Mouse (Mus musculus) MEL (cell line): ENCODE results near the gene Tlx2. TPM values are rescaled to one million over a fixed set of nuclear protein-coding genes. Genes with fewer than 3 reads are reported as not detected.

ENCODE experiments used
- DNase-seq: peaks from one replicate; pipeline ENCODE4 v3.0.0; 2011; ENCODE audit warnings: low read depth, low spot score
- H3K27ac ChIP-seq: 2 replicates; pipeline ENCODE4 v1.5.1; 2012; ENCODE audit warnings: low read depth, mild to moderate bottlenecking, control low read depth, low read length, moderate library complexity; ENCODE audit not compliant: control insufficient read depth
- H3K27me3 ChIP-seq, 2 experiments: fragments of 150-350 bp in 1 of 2; sonication (generic) in 1 of 2; 2 replicates each; pipeline ENCODE4 v1.6.1; 2012; ENCODE audit warnings: low read length in 2 of 2, mild to moderate bottlenecking in 2 of 2, improper control_type of control experiment in 1 of 2, moderate library complexity in 1 of 2; ENCODE audit not compliant: insufficient read depth in 2 of 2, control insufficient read depth in 1 of 2
- H3K36me3 ChIP-seq, 2 experiments: 2 replicates each; pipeline ENCODE4 v1.6.1; 2012 to 2014; ENCODE audit warnings: low read length in 2 of 2, improper control_type of control experiment in 1 of 2, inconsistent platforms in 1 of 2, mild to moderate bottlenecking in 1 of 2; ENCODE audit not compliant: insufficient read depth in 2 of 2, control insufficient read depth in 1 of 2
- H3K4me1 ChIP-seq, 2 experiments: fragments of 150-350 bp in 1 of 2; sonication (generic) in 1 of 2; 2 replicates each; pipeline ENCODE4 v1.6.1; 2012; ENCODE audit warnings: low read length in 2 of 2, improper control_type of control experiment in 1 of 2, mild to moderate bottlenecking in 1 of 2; ENCODE audit not compliant: insufficient read depth in 2 of 2, control insufficient read depth in 1 of 2
- H3K4me3 ChIP-seq, 2 experiments: fragments of 150-350 bp in 1 of 2; sonication (generic) in 1 of 2; 2 replicates each; pipeline ENCODE4 v1.5.1; 2012; ENCODE audit warnings: low read depth in 2 of 2, low read length in 2 of 2, mild to moderate bottlenecking in 2 of 2, moderate library complexity in 2 of 2, control low read depth in 1 of 2, improper control_type of control experiment in 1 of 2; ENCODE audit not compliant: control insufficient read depth in 1 of 2, insufficient read depth in 1 of 2
- H3K79me2 ChIP-seq: 2 replicates; pipeline ENCODE4 v1.6.1; 2012; ENCODE audit warnings: mild to moderate bottlenecking, low read length, moderate library complexity; ENCODE audit not compliant: control insufficient read depth, poor library complexity, insufficient read depth
- H3K9ac ChIP-seq: 2 replicates; pipeline ENCODE4 v1.6.1; 2012; ENCODE audit warnings: low read depth, mild to moderate bottlenecking, control low read depth, low read length, moderate library complexity; ENCODE audit not compliant: control insufficient read depth, poor library complexity, severe bottlenecking
- H3K9me3 ChIP-seq: fragments of 150-350 bp; sonication (generic); replicated peaks from 2 replicates; pipeline ENCODE4 v1.6.1; 2012; ENCODE audit warnings: mild to moderate bottlenecking, low read length, improper control_type of control experiment, moderate library complexity; ENCODE audit not compliant: insufficient read depth
- CHD1 ChIP-seq: IDR thresholded peaks from 2 replicates; pipeline ENCODE4 v1.6.1; 2012; ENCODE audit warnings: low read depth, mild to moderate bottlenecking, inconsistent platforms, low read length, improper control_type of control experiment
- CHD2 ChIP-seq: IDR thresholded peaks from 2 replicates; pipeline ENCODE4 v1.6.1; 2011; ENCODE audit warnings: low read length, improper control_type of control experiment
- CTCF ChIP-seq, 3 experiments: IDR thresholded peaks in 2 of 3; conservative IDR thresholded peaks in 1 of 3; 2 replicates each; pipeline ENCODE4 v1.5.1; 2011 to 2012; ENCODE audit warnings: low read length in 3 of 3, low read depth in 2 of 3, mild to moderate bottlenecking in 2 of 3, improper control_type of control experiment in 1 of 3, inconsistent platforms in 1 of 3, mixed read lengths in 1 of 3, moderate library complexity in 1 of 3; ENCODE audit not compliant: control insufficient read depth in 1 of 3, insufficient read depth in 1 of 3, poor library complexity in 1 of 3, severe bottlenecking in 1 of 3
- E2F4 ChIP-seq: IDR thresholded peaks from 2 replicates; pipeline ENCODE4 v1.6.1; 2011; ENCODE audit warnings: low read depth, low read length, improper control_type of control experiment, borderline replicate concordance
- ELF1 ChIP-seq: IDR thresholded peaks from 2 replicates; pipeline ENCODE4 v1.6.1; 2014; ENCODE audit warnings: low read depth, mild to moderate bottlenecking, inconsistent platforms, low read length, improper control_type of control experiment, moderate library complexity
- EP300 ChIP-seq, 2 experiments: IDR thresholded peaks; 2 replicates each; pipeline ENCODE4 v1.6.1; 2011; ENCODE audit warnings: improper control_type of control experiment in 2 of 2, low read length in 2 of 2, low read depth in 1 of 2, mild to moderate bottlenecking in 1 of 2
- ETS1 ChIP-seq: IDR thresholded peaks from 2 replicates; pipeline ENCODE4 v1.6.1; 2012; ENCODE audit warnings: low read depth, mild to moderate bottlenecking, inconsistent platforms, low read length, improper control_type of control experiment, moderate library complexity
- GABPA ChIP-seq: IDR thresholded peaks from 2 replicates; pipeline ENCODE4 v1.6.1; 2012; ENCODE audit warnings: low read depth, mild to moderate bottlenecking, inconsistent platforms, low read length, improper control_type of control experiment, moderate library complexity
- GATA1 ChIP-seq: IDR thresholded peaks from 2 replicates; pipeline ENCODE4 v1.6.1; 2011; ENCODE audit warnings: low read depth, low read length, improper control_type of control experiment
- HCFC1 ChIP-seq: IDR thresholded peaks from 2 replicates; pipeline ENCODE4 v1.6.1; 2012; ENCODE audit warnings: low read depth, mild to moderate bottlenecking, inconsistent platforms, low read length, improper control_type of control experiment, moderate library complexity
- JUND ChIP-seq: IDR thresholded peaks from 2 replicates; pipeline ENCODE4 v1.6.1; 2011; ENCODE audit warnings: low read depth, mild to moderate bottlenecking, improper control_type of control experiment, low read length
- KAT2A ChIP-seq: conservative IDR thresholded peaks from 2 replicates; pipeline ENCODE4 v1.6.1; 2012; ENCODE audit warnings: low read depth, low read length, improper control_type of control experiment, inconsistent platforms
- MAFK ChIP-seq: IDR thresholded peaks from 2 replicates; pipeline ENCODE4 v1.6.1; 2011; ENCODE audit warnings: low read depth, mild to moderate bottlenecking, low read length, improper control_type of control experiment, borderline replicate concordance
- MAX ChIP-seq: IDR thresholded peaks from 2 replicates; pipeline ENCODE4 v1.6.1; 2011; ENCODE audit warnings: low read length, improper control_type of control experiment
- MAZ ChIP-seq: IDR thresholded peaks from 2 replicates; pipeline ENCODE4 v1.6.1; 2012; ENCODE audit warnings: low read depth, mild to moderate bottlenecking, inconsistent platforms, low read length, improper control_type of control experiment
- MEF2A ChIP-seq: IDR thresholded peaks from 2 replicates; pipeline ENCODE4 v1.6.1; 2014; ENCODE audit warnings: low read depth, mild to moderate bottlenecking, inconsistent platforms, low read length, improper control_type of control experiment; ENCODE audit not compliant: poor library complexity, insufficient replicate concordance, severe bottlenecking; ENCODE audit errors: extremely low read depth
- MXI1 ChIP-seq: IDR thresholded peaks from 2 replicates; pipeline ENCODE4 v1.6.1; 2011; ENCODE audit warnings: mild to moderate bottlenecking, low read depth, low read length, improper control_type of control experiment
- MYB ChIP-seq: IDR thresholded peaks from 2 replicates; pipeline ENCODE4 v1.6.1; 2011; ENCODE audit warnings: mild to moderate bottlenecking, low read depth, low read length, improper control_type of control experiment
- MYC ChIP-seq: IDR thresholded peaks from 2 replicates; pipeline ENCODE4 v1.6.1; 2011; ENCODE audit warnings: low read depth, mild to moderate bottlenecking, low read length, improper control_type of control experiment, moderate library complexity
- NELFE ChIP-seq: IDR thresholded peaks from 2 replicates; pipeline ENCODE4 v1.6.1; 2011; ENCODE audit warnings: low read depth, low read length, improper control_type of control experiment
- NRF1 ChIP-seq: IDR thresholded peaks from 2 replicates; pipeline ENCODE4 v1.6.1; 2014; ENCODE audit warnings: low read depth, mild to moderate bottlenecking, inconsistent platforms, low read length, improper control_type of control experiment, moderate library complexity; ENCODE audit not compliant: poor library complexity, insufficient read depth, severe bottlenecking
- POLR2A ChIP-seq, 2 experiments: IDR thresholded peaks; 2 replicates each; pipeline ENCODE4 v1.6.1; 2011 to 2012; ENCODE audit warnings: low read length in 2 of 2, mild to moderate bottlenecking in 2 of 2, control low read depth in 1 of 2, improper control_type of control experiment in 1 of 2, low read depth in 1 of 2, moderate library complexity in 1 of 2; ENCODE audit not compliant: control insufficient read depth in 1 of 2, insufficient read depth in 1 of 2, poor library complexity in 1 of 2
- POLR2AphosphoS5 ChIP-seq: IDR thresholded peaks from 2 replicates; pipeline ENCODE4 v1.6.1; 2012; ENCODE audit warnings: low read depth, borderline replicate concordance, mild to moderate bottlenecking, inconsistent platforms, low read length, moderate library complexity, mixed read lengths
- RAD21 ChIP-seq: IDR thresholded peaks from 2 replicates; pipeline ENCODE4 v1.6.1; 2011; ENCODE audit warnings: mild to moderate bottlenecking, low read depth, low read length, improper control_type of control experiment
- SIN3A ChIP-seq: IDR thresholded peaks from 2 replicates; pipeline ENCODE4 v1.6.1; 2012; ENCODE audit warnings: low read length, improper control_type of control experiment, inconsistent platforms
- SMC3 ChIP-seq: IDR thresholded peaks from 2 replicates; pipeline ENCODE4 v1.6.1; 2011; ENCODE audit warnings: low read depth, low read length, improper control_type of control experiment
- TAL1 ChIP-seq: IDR thresholded peaks from 2 replicates; pipeline ENCODE4 v1.6.1; 2012; ENCODE audit warnings: mild to moderate bottlenecking, inconsistent platforms, low read length, moderate library complexity, mixed read lengths
- TBP ChIP-seq: IDR thresholded peaks from 2 replicates; pipeline ENCODE4 v1.8.0; 2011; ENCODE audit warnings: low read depth, low read length, improper control_type of control experiment
- TCF12 ChIP-seq: IDR thresholded peaks from 2 replicates; pipeline ENCODE4 v1.6.1; 2014; ENCODE audit warnings: low read depth, mild to moderate bottlenecking, inconsistent platforms, low read length, improper control_type of control experiment, moderate library complexity
- UBTF ChIP-seq: IDR thresholded peaks from 2 replicates; pipeline ENCODE4 v1.6.1; 2012; ENCODE audit warnings: low read depth, mild to moderate bottlenecking, inconsistent platforms, low read length, improper control_type of control experiment, moderate library complexity, borderline replicate concordance; ENCODE audit not compliant: insufficient read depth
- USF1 ChIP-seq: IDR thresholded peaks from 2 replicates; pipeline ENCODE4 v1.6.1; 2014; ENCODE audit warnings: low read depth, mild to moderate bottlenecking, inconsistent platforms, low read length, improper control_type of control experiment, moderate library complexity
- USF2 ChIP-seq, 2 experiments: IDR thresholded peaks; 2 replicates each; pipeline ENCODE4 v1.6.1; 2011 to 2012; ENCODE audit warnings: improper control_type of control experiment in 2 of 2, low read length in 2 of 2, borderline replicate concordance in 1 of 2, inconsistent platforms in 1 of 2, low read depth in 1 of 2, mild to moderate bottlenecking in 1 of 2; ENCODE audit not compliant: insufficient read depth in 1 of 2
- ZC3H11A ChIP-seq: IDR thresholded peaks from 2 replicates; pipeline ENCODE4 v1.6.1; 2012; ENCODE audit warnings: low read depth, mild to moderate bottlenecking, inconsistent platforms, low read length, improper control_type of control experiment
- ZMIZ1 ChIP-seq: IDR thresholded peaks from 2 replicates; pipeline ENCODE4 v1.6.1; 2012; ENCODE audit warnings: low read depth, mild to moderate bottlenecking, inconsistent platforms, low read length, improper control_type of control experiment, moderate library complexity
- ZNF384 ChIP-seq: IDR thresholded peaks from 2 replicates; pipeline ENCODE4 v1.6.1; 2012; ENCODE audit warnings: low read depth, mild to moderate bottlenecking, inconsistent platforms, low read length, improper control_type of control experiment
- polyA plus RNA-seq, 2 experiments: library from polyadenylated mRNA; stranded (reverse) in 1 of 2; unstranded in 1 of 2; fragments of >175 nt in 1 of 2; fragments of >200 nt in 1 of 2; gene quantifications; 2 replicates each; pipeline versions ENCODE4 v1.2.1 to v1.2.4; 2012; ENCODE audit warnings: low replicate concordance in 2 of 2, low read depth in 1 of 2; ENCODE audit not compliant: insufficient read length in 2 of 2, insufficient read depth in 1 of 2, missing spikeins in 1 of 2
- total RNA-seq: library from RNA; depleted of rRNA; stranded (reverse); fragments of 300-350 nt; gene quantifications from 2 replicates; pipeline ENCODE4 v1.2.3, GENCODE M21; 2012

Gene Tlx2
- total and polyA plus RNA-seq, 3 experiments = not detected

DNA sequence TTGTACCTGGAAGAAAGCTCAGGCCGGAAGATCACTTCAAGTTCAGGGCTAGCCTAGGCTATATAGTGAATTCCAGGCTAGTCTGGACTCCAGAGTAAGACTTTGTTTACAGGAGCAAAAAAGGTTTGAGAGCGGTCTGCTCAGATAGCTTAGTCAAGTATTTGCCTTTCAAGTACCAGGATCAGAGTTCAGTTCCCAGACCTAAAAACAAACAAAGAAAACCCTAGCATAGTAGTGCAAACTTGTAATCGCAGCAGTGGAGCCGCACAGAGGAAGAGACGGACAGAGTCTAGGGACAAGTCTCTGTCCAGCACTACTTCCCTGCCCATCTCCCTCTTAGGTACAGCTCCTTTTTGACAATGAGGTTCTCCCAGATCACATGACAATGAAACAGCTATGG, 10.1 kb upstream of the Tlx2 start (continued):
- no peak for TF ChIP-seq TAL1

DNA sequence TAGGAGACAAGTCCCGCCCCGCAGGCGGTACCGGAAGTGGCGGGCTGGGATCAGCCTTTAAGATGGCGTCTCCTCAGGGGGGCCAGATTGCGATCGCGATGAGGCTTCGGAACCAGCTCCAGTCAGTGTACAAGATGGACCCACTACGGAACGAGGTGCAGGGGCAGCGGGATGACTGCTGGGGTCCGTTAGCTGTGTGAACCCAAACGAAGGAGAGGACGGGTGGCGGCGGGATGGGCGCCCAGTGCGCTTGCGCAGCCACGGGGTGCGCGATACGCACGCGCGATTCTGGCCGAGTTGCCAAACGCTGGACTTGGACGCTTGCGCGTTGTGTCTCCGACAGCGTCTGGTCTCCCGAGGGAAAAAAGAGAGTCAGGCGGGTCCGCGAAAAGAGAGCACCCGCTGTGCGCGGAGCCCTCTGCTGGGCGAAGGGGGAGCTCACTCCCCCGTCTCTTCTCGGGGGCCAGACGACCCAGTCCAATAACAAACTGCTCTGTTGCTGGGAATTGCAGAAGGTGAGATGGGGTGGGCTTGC, 8.3 kb upstream of the Tlx2 start:
- Histone ChIP-seq H3K27me3 (no peaks in the 10 kb centered on the region), H3K9ac (peak overlapping the region; percentile 87), H3K4me1 (peaks cover 0 to 13% of the 10 kb centered on the region in 2 experiments; a peak in 2 of 4 replicates), H3K79me2 (peaks cover 11% of the 10 kb centered on the region), H3K9me3 (no peaks in the 10 kb centered on the region), H3K27ac (peak overlapping the region; percentile 89), H3K4me3 (peak overlapping the region; percentile 78 to 88), H3K36me3 (peaks cover 0 to 9% of the 10 kb centered on the region in 2 experiments; a peak in 2 of 4 replicates)
- peak; percentile 98 for DNase-seq
- TF ChIP-seq GABPA (no peak), MAZ (peak; percentile 74), MAFK (no peak), JUND (no peak), ZNF384 (no peak), SMC3 (peak; percentile 44), MXI1 (no peak), CTCF (IDR thresholded peaks at IDR 0.05 in 2 of 3, conservative IDR thresholded peaks at IDR 0.05 in 1 of 3; ENCODE audit: control insufficient read depth in 1 of 3, insufficient read depth in 1 of 3, low read depth in 2 of 3, low read length in 3 of 3, poor library complexity in 1 of 3, severe bottlenecking in 1 of 3) (peak in 2 of 3 experiments; percentile 43 to 51; a peak in 5 of 6 replicates), ELF1 (peak; percentile 94), MYC (0 out of 2 replicates have a peak, but pooled peaks have one; percentile 58), TAL1 (no peak), MYB (no peak), NELFE (peak; percentile 74), ETS1 (no peak), TBP (peak; percentile 70), TCF12 (no peak), MEF2A (no peak), ZMIZ1 (peak; percentile 32; the same call in 1 of the 2 replicates), HCFC1 (peak; percentile 76), MAX (no peak), POLR2AphosphoS5 (no peak), SIN3A (peak; percentile 72), NRF1 (peak; percentile 91), USF1 (peak; percentile 64), E2F4 (peak; percentile 66; the same call in 1 of the 2 replicates), KAT2A (no peak; the same call in 1 of the 2 replicates), UBTF (no peak), CHD1 (no peak), RAD21 (peak; percentile 17), POLR2A (IDR thresholded peaks at IDR 0.05; ENCODE audit: control insufficient read depth in 1 of 2, insufficient read depth in 1 of 2, low read depth in 1 of 2, low read length in 2 of 2, poor library complexity in 1 of 2) (peak in 1 of 2 experiments; percentile 65; a peak in 1 of 4 replicates), EP300 (IDR thresholded peaks at IDR 0.05; ENCODE audit: low read depth in 1 of 2, low read length in 2 of 2) (no peak), CHD2 (no peak), USF2 (IDR thresholded peaks at IDR 0.05; ENCODE audit: borderline replicate concordance in 1 of 2, insufficient read depth in 1 of 2, low read depth in 1 of 2, low read length in 2 of 2) (no peak), ZC3H11A (no peak), GATA1 (peak; percentile 92)
